Mouse (Mus musculus): Measurements from ENCODE around the gene Crybg3. TPM values are rescaled to one million over a fixed set of nuclear protein-coding genes. Genes with fewer than 3 reads are reported as not detected.

The Crybg3 gene
- total RNA-seq, 2 experiments from 2014 or later = 1.1 to 1.2 TPM

DNA sequence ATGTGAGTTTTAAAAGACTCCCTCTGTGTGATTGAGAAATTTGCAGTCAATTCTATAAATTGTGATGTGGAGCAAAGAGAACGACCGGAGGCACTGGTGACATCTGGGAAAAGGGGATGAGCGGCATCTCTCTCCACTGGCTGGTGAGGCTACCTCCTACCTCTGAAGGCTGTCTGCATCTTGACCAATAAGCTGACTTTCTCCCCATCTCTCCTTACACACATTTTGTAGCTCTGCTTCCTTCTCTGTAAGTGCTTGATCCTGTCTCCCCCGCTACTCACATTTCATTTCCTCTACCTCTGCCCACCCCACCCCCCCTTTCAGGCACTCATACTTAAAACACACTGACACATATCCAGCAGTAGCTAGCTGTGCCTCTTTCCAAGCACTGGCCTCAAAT lies 59.4 kb downstream of the Crybg3 start:
- no peak for ATAC-seq (replicated peaks; ENCODE audit: low FRiP score, low TSS enrichment, poor library complexity, severe bottlenecking)

- no peak for ATAC-seq (replicated peaks; ENCODE audit: low FRiP score, low TSS enrichment, poor library complexity, severe bottlenecking)
Measured at GRCm38 (mm10) chr16:59540944-59541343, 59.8 kb downstream of the Crybg3 start.

- ATAC-seq (replicated peaks; ENCODE audit: low FRiP score, low TSS enrichment, poor library complexity, severe bottlenecking) = no peak
Measured at GRCm38 (mm10) chr16:59535673-59536072, 65.1 kb downstream of the Crybg3 start.

GRCm38 (mm10) chr16:59534349-59534748 lies 66.4 kb downstream of the Crybg3 start:
- no peak for ATAC-seq (replicated peaks; ENCODE audit: low FRiP score, low TSS enrichment, poor library complexity, severe bottlenecking)

DNA sequence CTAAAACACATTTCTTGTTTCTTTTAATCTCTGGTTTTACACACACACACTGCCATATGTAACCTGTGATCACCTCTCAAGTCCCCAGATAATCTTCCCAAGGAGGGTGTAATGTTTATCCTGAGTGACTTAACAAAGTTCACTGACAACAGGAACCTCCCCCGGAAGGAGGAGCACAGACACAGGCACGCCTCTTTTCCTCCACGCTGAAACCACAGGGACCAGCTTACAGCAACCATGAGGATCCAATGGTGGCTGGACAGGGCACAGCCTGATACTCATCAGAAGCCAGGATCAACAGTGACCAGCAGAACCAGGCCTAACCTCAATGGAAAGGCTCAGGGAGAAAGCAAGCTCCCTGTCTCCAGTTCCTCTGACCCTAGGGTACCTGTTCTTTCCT lies 68.2 kb downstream of the Crybg3 start:
- ATAC-seq (replicated peaks; ENCODE audit: low FRiP score, low TSS enrichment, poor library complexity, severe bottlenecking) = peak; percentile 63

GRCm38 (mm10) chr16:59531243-59531642 lies 69.5 kb downstream of the Crybg3 start:
- ATAC-seq (replicated peaks; ENCODE audit: low FRiP score, low TSS enrichment, poor library complexity, severe bottlenecking) = no peak

DNA sequence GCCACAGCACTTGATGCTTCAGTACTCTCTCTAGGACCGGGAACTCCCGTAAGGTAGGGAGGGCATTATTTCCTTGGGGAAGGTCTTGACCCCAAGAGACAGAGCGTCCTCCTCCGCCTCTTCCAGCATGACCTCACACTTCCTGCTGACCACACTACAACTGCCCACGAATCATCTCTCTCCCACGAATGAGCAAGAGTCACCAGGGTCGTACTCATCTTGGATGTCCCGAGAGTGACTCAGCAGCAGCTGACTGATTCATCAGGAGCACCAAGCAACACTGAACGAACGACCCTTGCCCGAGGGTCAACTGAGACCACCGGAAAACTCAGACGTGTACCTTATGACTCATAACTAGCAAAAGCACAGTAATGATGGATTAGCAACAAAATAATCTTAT lies 71.2 kb downstream of the Crybg3 start:
- ATAC-seq (replicated peaks; ENCODE audit: low FRiP score, low TSS enrichment, poor library complexity, severe bottlenecking) = no peak

- ATAC-seq (replicated peaks; ENCODE audit: low FRiP score, low TSS enrichment, poor library complexity, severe bottlenecking) = no peak
Measured at GRCm38 (mm10) chr16:59526939-59527338, 73.8 kb downstream of the Crybg3 start.

- ATAC-seq (replicated peaks; ENCODE audit: low FRiP score, low TSS enrichment, poor library complexity, severe bottlenecking) = no peak
Measured at GRCm38 (mm10) chr16:59521752-59522423, 78.9 kb downstream of the Crybg3 start.

GRCm38 (mm10) chr16:59517447-59518219 lies 83.1 kb downstream of the Crybg3 start:
- peak; percentile 59 for ATAC-seq (replicated peaks; ENCODE audit: low FRiP score, low TSS enrichment, poor library complexity, severe bottlenecking)

DNA sequence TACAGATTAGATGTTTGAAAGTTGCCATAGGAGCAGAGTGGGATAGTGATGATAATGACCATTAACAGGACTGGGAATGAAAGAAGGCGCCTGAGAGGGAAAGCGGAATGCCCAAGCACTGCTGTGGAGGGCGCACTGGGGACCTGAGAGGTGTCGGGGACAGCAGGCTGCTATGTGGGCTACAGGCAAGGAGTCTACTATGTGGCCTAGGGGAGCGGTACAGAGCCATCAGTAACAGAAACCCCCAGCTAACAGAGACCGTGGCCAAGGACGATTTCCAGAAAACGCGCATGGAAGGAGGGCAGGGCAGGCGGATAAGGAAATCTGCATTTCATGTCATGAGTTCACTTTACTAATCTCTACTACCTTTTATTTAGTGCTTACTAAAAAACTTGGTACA lies 83.8 kb downstream of the Crybg3 start:
- no peak for ATAC-seq (replicated peaks; ENCODE audit: low FRiP score, low TSS enrichment, poor library complexity, severe bottlenecking)

DNA sequence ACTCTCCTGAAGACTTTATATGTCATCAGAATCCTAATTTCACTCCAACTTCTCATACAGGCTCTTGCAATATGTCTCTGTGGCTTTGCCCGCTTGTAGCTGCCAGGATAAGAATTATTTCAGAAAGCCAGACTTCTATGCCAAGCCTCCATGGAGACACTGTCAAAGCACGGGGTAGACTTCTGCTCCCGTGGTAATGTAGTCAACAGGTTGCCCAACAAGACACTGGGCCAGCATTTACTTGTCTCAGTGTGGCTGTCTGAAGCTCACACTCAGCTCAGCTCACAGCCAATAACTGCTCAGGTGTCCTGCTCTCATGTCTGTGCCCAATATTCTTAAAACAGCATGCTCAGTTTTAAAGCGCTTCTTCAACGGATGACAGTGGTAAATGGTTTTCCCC lies 85.6 kb downstream of the Crybg3 start:
- no peak for ATAC-seq (replicated peaks; ENCODE audit: low FRiP score, low TSS enrichment, poor library complexity, severe bottlenecking)

DNA sequence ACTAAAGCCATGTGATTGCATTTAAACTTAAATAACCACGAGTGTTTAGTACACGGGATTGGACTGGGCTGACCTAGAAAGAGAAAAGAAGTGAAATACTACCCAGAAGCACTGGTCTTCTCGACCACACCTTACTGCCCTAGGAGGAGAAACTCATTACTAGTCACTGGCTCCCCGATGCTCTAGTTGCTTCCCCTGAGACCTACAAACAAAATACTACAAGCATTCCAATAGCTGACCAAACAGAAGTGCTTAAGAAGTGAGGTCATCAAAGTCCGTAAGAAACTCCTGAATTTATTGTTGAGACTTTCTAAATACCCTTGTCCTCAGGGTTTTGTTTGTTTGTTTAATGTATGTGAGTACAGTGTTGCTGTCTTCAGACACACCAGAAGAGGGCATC lies 90.9 kb downstream of the Crybg3 start:
- ATAC-seq (replicated peaks; ENCODE audit: low FRiP score, low TSS enrichment, poor library complexity, severe bottlenecking) = no peak

DNA sequence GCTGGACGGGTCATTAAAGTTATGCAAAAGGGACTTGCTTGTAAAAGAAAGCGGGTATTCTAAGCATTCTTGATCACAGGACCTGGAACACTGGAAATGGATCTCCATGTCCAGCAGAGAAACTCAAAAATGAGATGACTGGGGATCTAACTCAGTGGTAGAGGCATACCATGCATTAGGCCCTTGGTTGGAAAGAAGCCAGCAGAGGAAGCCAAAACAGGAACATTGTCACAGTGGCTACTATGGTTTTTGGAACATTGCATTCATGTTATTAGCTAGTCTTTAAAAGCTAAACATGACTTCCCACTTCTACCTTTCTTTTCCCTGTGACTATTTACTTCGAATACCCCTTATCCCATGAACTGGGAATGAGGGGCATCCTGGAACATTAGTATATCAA lies 101.6 kb downstream of the Crybg3 start:
- no peak for ATAC-seq (replicated peaks; ENCODE audit: low FRiP score, low TSS enrichment, poor library complexity, severe bottlenecking)

GRCm38 (mm10) chr16:59497947-59498346 lies 102.8 kb downstream of the Crybg3 start:
- ATAC-seq (replicated peaks; ENCODE audit: low FRiP score, low TSS enrichment, poor library complexity, severe bottlenecking) = no peak

DNA sequence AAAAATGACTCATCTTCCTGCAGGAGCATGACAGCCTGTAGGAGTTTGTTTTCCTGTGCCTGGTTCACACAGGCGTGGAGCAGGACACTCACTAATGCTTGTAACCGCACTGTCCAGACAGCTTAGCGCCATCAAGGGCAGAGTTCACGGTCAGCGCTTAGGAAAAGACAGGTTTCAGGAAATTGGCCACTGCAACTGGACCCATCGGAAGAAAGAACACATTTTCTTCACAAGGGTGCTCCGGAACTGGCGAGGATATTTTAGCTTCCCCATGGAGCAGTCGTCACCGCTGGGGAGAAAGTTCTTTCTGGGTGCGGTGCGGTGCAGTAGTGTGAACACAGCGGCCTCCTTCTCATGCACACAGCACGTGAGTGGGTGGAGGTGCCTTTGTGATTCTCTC lies 107.6 kb downstream of the Crybg3 start:
- ATAC-seq (replicated peaks; ENCODE audit: low FRiP score, low TSS enrichment, poor library complexity, severe bottlenecking) = no peak

GRCm38 (mm10) chr16:59487975-59488548 lies 112.7 kb downstream of the Crybg3 start:
- peak; percentile 90 for ATAC-seq (replicated peaks; ENCODE audit: low FRiP score, low TSS enrichment, poor library complexity, severe bottlenecking)

GRCm38 (mm10) chr16:59487239-59487638 lies 113.5 kb downstream of the Crybg3 start:
- ATAC-seq (replicated peaks; ENCODE audit: low FRiP score, low TSS enrichment, poor library complexity, severe bottlenecking) = no peak

DNA sequence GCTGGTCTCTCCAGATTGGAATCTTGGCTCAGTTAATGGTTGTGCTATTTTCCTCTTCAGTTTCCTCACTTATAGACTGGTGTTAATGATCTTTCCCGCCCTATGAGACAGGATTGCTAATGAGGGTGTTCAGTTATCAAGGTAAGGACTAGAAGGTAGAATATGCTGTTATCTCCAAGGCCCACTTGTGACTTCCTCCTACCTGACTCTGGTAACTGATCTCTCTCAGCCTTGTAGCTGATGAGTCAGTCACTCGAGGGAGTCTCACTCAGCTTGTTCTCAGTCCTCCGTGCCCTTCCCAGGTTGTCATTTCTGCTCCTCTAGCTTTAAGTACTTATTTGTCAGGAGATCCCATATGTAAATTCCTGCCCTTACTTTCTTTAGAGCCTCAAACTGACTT lies 122.8 kb downstream of the Crybg3 start:
- no peak for ATAC-seq (replicated peaks; ENCODE audit: low FRiP score, low TSS enrichment, poor library complexity, severe bottlenecking)

- peak; percentile 69 for ATAC-seq (replicated peaks; ENCODE audit: low FRiP score, low TSS enrichment, poor library complexity, severe bottlenecking)
Measured at GRCm38 (mm10) chr16:59474788-59475187, 126.0 kb downstream of the Crybg3 start.

- ATAC-seq (replicated peaks; ENCODE audit: low FRiP score, low TSS enrichment, poor library complexity, severe bottlenecking) = no peak
Measured at GRCm38 (mm10) chr16:59472546-59472945, 128.2 kb downstream of the Crybg3 start.

All from megakaryocyte-erythroid progenitor cell, adult 5-6 weeks (primary cell).